Mouse (Mus musculus): ENCODE measurements around the gene 2210016L21Rik.

- TF ChIP-seq CTCF (IDR thresholded peaks at IDR 0.05; ENCODE audit: borderline replicate concordance, extremely low read depth, insufficient read depth, insufficient read length) (no peak), POLR2A (IDR thresholded peaks at IDR 0.05; ENCODE audit: borderline replicate concordance, extremely low read depth, insufficient read depth, insufficient read length, poor library complexity, severe bottlenecking) (no peak)
Measured at GRCm38 (mm10) chr5:114908598-114909305, 33.2 kb upstream of the 2210016L21Rik start.

Data from brain, embryonic 14.5 days (tissue).